Mouse (Mus musculus): ENCODE data around the gene Stxbp3.

- TF ChIP-seq EP300 (IDR thresholded peaks at IDR 0.05; ENCODE audit: low read depth) (no peak), CTCF (IDR thresholded peaks at IDR 0.05; ENCODE audit: low read depth) (no peak)
Observed at GRCm38 (mm10) chr3:108786520-108786919, 53.8 kb downstream of the Stxbp3 start.
